Mouse (Mus musculus): ENCODE results near the gene Gsg1l. TPM values are rescaled to one million over a fixed set of nuclear protein-coding genes. Genes with fewer than 3 reads are reported as not detected.

The Gsg1l gene
- total RNA-seq, 2 experiments from 2014 or later: 14.0 to 16.0 TPM

- DNase-seq (ENCODE audit: low spot score in 2 of 2): no peak
- no peak overlapping the region for H3K27ac ChIP-seq
- no peak for TF ChIP-seq CTCF (conservative IDR thresholded peaks at IDR 0.05)
- no peak overlapping the region for H3K4me3 ChIP-seq
Observed at GRCm38 (mm10) chr7:125872874-125873273, 209.3 kb downstream of the Gsg1l start.

- DNase-seq (ENCODE audit: low spot score in 2 of 2): no peak
- H3K27ac ChIP-seq: peak overlapping the region; percentile 67
- no peak for TF ChIP-seq CTCF (conservative IDR thresholded peaks at IDR 0.05)
- H3K4me3 ChIP-seq: no peak overlapping the region
Observed at GRCm38 (mm10) chr7:125872202-125872580, 210.0 kb downstream of the Gsg1l start.

- H3K4me3 ChIP-seq: no peak overlapping the region
- H3K27ac ChIP-seq: peak overlapping the region; percentile 67
- DNase-seq (ENCODE audit: low spot score in 2 of 2): peak in 1 of 2 experiments; percentile 16
- no peak for TF ChIP-seq CTCF (conservative IDR thresholded peaks at IDR 0.05)
Observed at GRCm38 (mm10) chr7:125871404-125872201, 210.6 kb downstream of the Gsg1l start.

DNA sequence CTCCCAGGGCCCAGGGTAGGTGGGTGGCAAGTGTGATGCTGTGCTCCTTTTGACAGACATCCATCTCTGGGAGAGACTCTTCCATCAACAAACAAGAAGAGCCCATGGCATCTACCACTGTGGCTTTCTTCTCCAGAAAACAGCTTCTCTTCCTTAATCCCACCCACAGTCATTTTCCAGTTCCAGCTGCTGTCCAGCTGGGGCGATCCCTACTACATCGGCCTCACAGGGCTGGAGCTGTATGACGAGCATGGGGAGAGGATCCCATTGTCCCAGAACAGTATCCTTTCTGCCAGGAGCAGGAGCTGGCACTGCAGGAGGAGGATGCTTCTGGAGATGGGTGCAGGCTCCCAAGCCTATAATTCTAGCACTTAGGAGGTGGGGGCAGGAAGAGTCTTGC, 213.6 kb downstream of the Gsg1l start:
- H3K27ac ChIP-seq: no peak overlapping the region
- TF ChIP-seq CTCF (conservative IDR thresholded peaks at IDR 0.05): no peak
- no peak for DNase-seq (ENCODE audit: low spot score in 2 of 2)
- no peak overlapping the region for H3K4me3 ChIP-seq

DNA sequence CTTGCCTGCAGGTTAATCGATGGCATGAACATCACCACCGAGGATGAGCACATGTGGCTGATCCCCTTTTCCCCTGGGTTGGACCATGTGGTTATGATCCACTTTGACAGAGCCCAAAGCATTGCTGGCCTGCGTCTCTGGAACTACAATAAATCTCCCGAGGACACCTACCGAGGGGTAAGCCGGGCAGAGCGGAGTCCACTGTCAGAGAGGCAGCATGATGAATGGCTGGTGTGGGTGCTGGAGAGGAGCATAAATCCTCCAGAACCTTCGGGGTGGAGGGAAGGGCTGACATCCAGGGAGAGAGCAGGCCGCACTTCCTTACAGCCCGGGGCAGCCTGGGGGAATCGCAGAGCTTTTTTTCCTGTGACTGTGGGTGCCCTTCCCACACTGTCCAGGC, 217.0 kb downstream of the Gsg1l start:
- no peak for DNase-seq (ENCODE audit: low spot score in 2 of 2)
- H3K4me3 ChIP-seq: no peak overlapping the region
- no peak for TF ChIP-seq CTCF (conservative IDR thresholded peaks at IDR 0.05)
- no peak overlapping the region for H3K27ac ChIP-seq

- DNase-seq (ENCODE audit: low spot score in 2 of 2): no peak
- H3K4me3 ChIP-seq: no peak overlapping the region
- H3K27ac ChIP-seq: no peak overlapping the region
- no peak for TF ChIP-seq CTCF (conservative IDR thresholded peaks at IDR 0.05)
Observed at GRCm38 (mm10) chr7:125864026-125864425, 218.2 kb downstream of the Gsg1l start.

GRCm38 (mm10) chr7:125860421-125860820, 221.8 kb downstream of the Gsg1l start:
- DNase-seq (ENCODE audit: low spot score in 2 of 2): no peak
- Histone ChIP-seq H3K4me3 (no peak overlapping the region), H3K27ac (no peak overlapping the region)
- TF ChIP-seq CTCF (conservative IDR thresholded peaks at IDR 0.05): no peak

GRCm38 (mm10) chr7:125859564-125859963, 222.6 kb downstream of the Gsg1l start:
- no peak for DNase-seq (ENCODE audit: low spot score in 2 of 2)
- Histone ChIP-seq H3K4me3 (no peak overlapping the region), H3K27ac (no peak overlapping the region)
- no peak for TF ChIP-seq CTCF (conservative IDR thresholded peaks at IDR 0.05)

GRCm38 (mm10) chr7:125847528-125847866, 234.7 kb downstream of the Gsg1l start:
- no peak overlapping the region for H3K4me3 ChIP-seq
- DNase-seq (ENCODE audit: low spot score in 2 of 2): no peak
- H3K27ac ChIP-seq: no peak overlapping the region
- TF ChIP-seq CTCF (conservative IDR thresholded peaks at IDR 0.05): no peak

DNA sequence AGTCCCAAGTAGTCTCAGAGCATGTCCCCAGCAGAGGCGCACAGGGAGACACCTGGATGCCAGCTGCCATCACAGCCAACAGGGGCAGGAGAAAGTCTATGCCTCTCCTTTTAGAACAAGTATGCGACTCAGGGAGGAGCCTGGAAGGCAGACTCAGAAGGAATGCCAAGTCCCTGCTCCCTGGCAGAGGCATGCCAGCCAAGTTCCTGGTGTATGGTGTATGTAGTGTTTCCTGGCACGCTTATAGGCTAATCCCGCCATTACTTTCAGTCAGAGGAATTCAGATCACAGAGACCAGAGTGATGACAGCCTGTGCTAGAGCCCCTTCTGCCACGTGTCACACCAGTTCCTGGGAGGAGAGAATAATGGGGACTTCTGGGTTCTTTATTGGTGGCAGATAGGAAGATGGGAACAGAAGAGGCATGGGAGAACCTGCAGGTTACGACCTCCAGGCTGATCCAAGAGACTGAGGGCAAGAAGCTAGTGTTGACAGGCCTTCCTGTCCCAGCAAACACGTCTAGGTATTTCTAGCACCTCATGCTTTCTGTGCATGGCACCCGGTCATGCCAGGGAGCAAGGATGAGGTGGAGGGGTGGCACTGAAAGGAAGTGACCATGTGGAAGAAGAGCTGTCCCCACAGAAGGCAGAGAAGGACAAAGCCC, 235.2 kb downstream of the Gsg1l start:
- H3K4me3 ChIP-seq: no peak overlapping the region
- no peak for DNase-seq (ENCODE audit: low spot score in 2 of 2)
- H3K27ac ChIP-seq: no peak overlapping the region
- TF ChIP-seq CTCF (conservative IDR thresholded peaks at IDR 0.05): no peak

- Histone ChIP-seq H3K4me3 (no peak overlapping the region), H3K27ac (no peak overlapping the region)
- TF ChIP-seq CTCF (conservative IDR thresholded peaks at IDR 0.05): no peak
- DNase-seq (ENCODE audit: low spot score in 2 of 2): no peak
Observed at GRCm38 (mm10) chr7:125845611-125846010, 236.6 kb downstream of the Gsg1l start.

GRCm38 (mm10) chr7:125838078-125838742, 244.0 kb downstream of the Gsg1l start:
- Histone ChIP-seq H3K27ac (no peak overlapping the region), H3K4me3 (no peak overlapping the region)
- no peak for TF ChIP-seq CTCF (conservative IDR thresholded peaks at IDR 0.05)
- no peak for DNase-seq (ENCODE audit: low spot score in 2 of 2)

- no peak for DNase-seq (ENCODE audit: low spot score in 2 of 2)
- H3K27ac ChIP-seq: no peak overlapping the region
- no peak for TF ChIP-seq CTCF (conservative IDR thresholded peaks at IDR 0.05)
- H3K4me3 ChIP-seq: no peak overlapping the region
Observed at GRCm38 (mm10) chr7:125833471-125833870, 248.7 kb downstream of the Gsg1l start.
